Mouse (Mus musculus) intestine, embryonic 14.5 days (tissue): ENCODE data around the gene Chd4. TPM values are rescaled to one million over a fixed set of nuclear protein-coding genes. Genes with fewer than 3 reads are reported as not detected.
A peak's percentile ranks its signal among the peaks of the same experiment; 100 is the strongest.

Experiments
- ATAC-seq: fragments of 200-750 bp; cut with Nextera tagmentation; replicated peaks from 2 replicates; pipeline ENCODE4 v1.8.0; 2017; ENCODE audit warnings: low read depth, moderate number of reproducible peaks, moderate TSS enrichment, moderate library complexity; ENCODE audit not compliant: low FRiP score, low TSS enrichment
- DNase-seq: peaks from one replicate; pipeline ENCODE4 v3.0.0-alpha.2; 2018; ENCODE audit warnings: low spot score
- H3K27ac ChIP-seq: fragments of 300-500 bp; sonication (generic); 2 replicates; pipeline ENCODE4 v1.5.1; 2014; ENCODE audit warnings: low read depth, mild to moderate bottlenecking, control low read depth
- H3K27me3 ChIP-seq: fragments of 300-500 bp; sonication (generic); replicated peaks from 2 replicates; pipeline ENCODE4 v1.6.1; 2014; ENCODE audit warnings: low read length, control low read depth; ENCODE audit not compliant: control insufficient read depth, insufficient read depth
- H3K36me3 ChIP-seq: fragments of 300-500 bp; sonication (generic); 2 replicates; pipeline ENCODE4 v1.6.1; 2014; ENCODE audit warnings: low read length, control low read depth; ENCODE audit not compliant: control insufficient read depth, insufficient read depth
- H3K4me1 ChIP-seq: fragments of 300-500 bp; sonication (generic); replicated peaks from 2 replicates; pipeline ENCODE4 v1.6.1; 2014; ENCODE audit warnings: low read length, control low read depth, mixed read lengths; ENCODE audit not compliant: control insufficient read depth, insufficient read depth
- H3K4me2 ChIP-seq: fragments of 300-500 bp; sonication (generic); 2 replicates; pipeline ENCODE4 v1.6.1; 2014; ENCODE audit warnings: low read length
- H3K4me3 ChIP-seq: fragments of 300-500 bp; sonication (generic); 2 replicates; pipeline ENCODE4 v1.5.1; 2014; ENCODE audit warnings: low read depth, low read length, control low read depth, mixed read lengths
- H3K9ac ChIP-seq: fragments of 300-500 bp; sonication (generic); 2 replicates; pipeline ENCODE4 v1.6.1; 2014; ENCODE audit warnings: mild to moderate bottlenecking, low read length
- H3K9me3 ChIP-seq: fragments of 300-500 bp; sonication (generic); 2 replicates; pipeline ENCODE4 v1.6.1; 2016; ENCODE audit warnings: low read length, control low read depth; ENCODE audit not compliant: control insufficient read depth
- WGBS: fragments of 180-500 bp; shearing (Covaris S2); extraction: QIAGEN DNeasy Blood & Tissue Kit; methylation state at CpG from one replicate; pipeline ENCODE4 v1.1.7; 2014; 5-methylcytosine and 5-hydroxymethylcytosine counted together
- polyA plus RNA-seq: library from polyadenylated mRNA; unstranded; fragments of >200 nt; fragmentation: Nextera tagmentation; extraction: Ambion mirVana; gene quantifications from 2 replicates; pipeline ENCODE4 v1.2.1, GENCODE M21; 2014

Gene Chd4
- polyA plus RNA-seq, 1 experiment from 2014 or later, result 74.8 TPM

GRCm38 (mm10) chr6:125143128-125143527 lies 47.3 kb downstream of the Chd4 start:
- no peak overlapping the region for H3K27ac ChIP-seq
- H3K9me3 ChIP-seq, result no peaks in the 10 kb centered on the region
- no peak overlapping the region for H3K9ac ChIP-seq
- H3K4me1 ChIP-seq, result peaks cover 28% of the 10 kb centered on the region
- ATAC-seq (no peak), DNase-seq (no peak)
- no peak overlapping the region for H3K4me3 ChIP-seq
- no peak overlapping the region for H3K4me2 ChIP-seq
- no peaks in the 10 kb centered on the region for H3K27me3 ChIP-seq
- peaks cover 62% of the 10 kb centered on the region for H3K36me3 ChIP-seq
- 77% methylated on average over 3 of the region's 3 CpGs for WGBS

- no peak for ATAC-seq
- peaks cover 54% of the 10 kb centered on the region for H3K36me3 ChIP-seq
- 81% methylated on average over 9 of the region's 9 CpGs for WGBS
Measured at GRCm38 (mm10) chr6:125143904-125144303, 48.1 kb downstream of the Chd4 start.

GRCm38 (mm10) chr6:125145001-125145400 lies 49.2 kb downstream of the Chd4 start, which contains the start of gene Iffo1:
TSS of gene Iffo1 (plus strand) at chr6:125145241.
- Histone ChIP-seq H3K9ac (peak within 1 kb of the TSS; percentile 58), H3K36me3 (peaks cover 43% of the 10 kb centered on the region), H3K27ac (peak within 1 kb of the TSS; percentile 85), H3K4me1 (peaks cover 37% of the 10 kb centered on the region), H3K27me3 (no peaks in the 10 kb centered on the region), H3K4me2 (peak within 1 kb of the TSS; percentile 69), H3K9me3 (no peaks in the 10 kb centered on the region), H3K4me3 (peak within 1 kb of the TSS; percentile 50)
- DNase-seq, result peak; percentile 84
- ATAC-seq, result peak; percentile 86
- WGBS, result under 1% methylated on average over 16 of the region's 16 CpGs

More at GRCm38 (mm10) chr6:125143904-125144303, 48.1 kb downstream of the Chd4 start:
- no peak overlapping the region for H3K27ac ChIP-seq
- no peaks in the 10 kb centered on the region for H3K9me3 ChIP-seq
- H3K27me3 ChIP-seq, result no peaks in the 10 kb centered on the region
- no peak for DNase-seq
- no peak overlapping the region for H3K4me3 ChIP-seq
- H3K9ac ChIP-seq, result no peak overlapping the region
- peaks cover 34% of the 10 kb centered on the region for H3K4me1 ChIP-seq
- no peak overlapping the region for H3K4me2 ChIP-seq

GRCm38 (mm10) chr6:125145479-125145951 lies 49.7 kb downstream of the Chd4 start:
- Histone ChIP-seq H3K27ac (peak overlapping the region; percentile 85), H3K4me2 (peak overlapping the region; percentile 69), H3K36me3 (peaks cover 38% of the 10 kb centered on the region), H3K4me1 (peaks cover 37% of the 10 kb centered on the region), H3K9me3 (no peaks in the 10 kb centered on the region), H3K27me3 (no peaks in the 10 kb centered on the region), H3K4me3 (peak overlapping the region; percentile 50), H3K9ac (peak overlapping the region; percentile 58)
- DNase-seq, result no peak
- 6% methylated on average over 24 of the region's 35 CpGs for WGBS
- ATAC-seq, result peak; percentile 61

GRCm38 (mm10) chr6:125146148-125146547 lies 50.4 kb downstream of the Chd4 start:
- Histone ChIP-seq H3K36me3 (peaks cover 32% of the 10 kb centered on the region), H3K4me3 (peak overlapping the region; percentile 50), H3K9me3 (no peaks in the 10 kb centered on the region), H3K4me1 (peaks cover 37% of the 10 kb centered on the region), H3K27me3 (no peaks in the 10 kb centered on the region), H3K9ac (peak overlapping the region; percentile 58), H3K27ac (peak overlapping the region; percentile 85; the same call in 1 of the 2 replicates), H3K4me2 (peak overlapping the region; percentile 69)
- no peak for DNase-seq
- no peak for ATAC-seq
- WGBS, result 64% methylated on average over 7 of the region's 7 CpGs

GRCm38 (mm10) chr6:125146797-125147196 lies 51.0 kb downstream of the Chd4 start:
- peaks cover 37% of the 10 kb centered on the region for H3K4me1 ChIP-seq

GRCm38 (mm10) chr6:125147329-125147728 lies 51.5 kb downstream of the Chd4 start:
- DNase-seq, result no peak
- 54% methylated on average over 10 of the region's 10 CpGs for whole genome bisulfite sequencing
- Histone ChIP-seq H3K27ac (no peak overlapping the region), H3K36me3 (peaks cover 25% of the 10 kb centered on the region), H3K9ac (no peak overlapping the region), H3K4me2 (peak overlapping the region; percentile 69; the same call in 1 of the 2 replicates), H3K4me1 (peaks cover 37% of the 10 kb centered on the region), H3K9me3 (no peaks in the 10 kb centered on the region), H3K27me3 (no peaks in the 10 kb centered on the region), H3K4me3 (no peak overlapping the region)
- ATAC-seq, result no peak

More at GRCm38 (mm10) chr6:125146797-125147196, 51.0 kb downstream of the Chd4 start:
- H3K4me3 ChIP-seq, result no peak overlapping the region
- H3K27ac ChIP-seq, result no peak overlapping the region
- H3K9me3 ChIP-seq, result no peaks in the 10 kb centered on the region
- no peaks in the 10 kb centered on the region for H3K27me3 ChIP-seq
- no peak overlapping the region for H3K9ac ChIP-seq
- H3K36me3 ChIP-seq, result peaks cover 25% of the 10 kb centered on the region
- no peak for ATAC-seq
- WGBS, result 78% methylated on average over 4 of the region's 4 CpGs
- H3K4me2 ChIP-seq, result peak overlapping the region; percentile 69
- no peak for DNase-seq

- Histone ChIP-seq H3K9me3 (no peaks in the 10 kb centered on the region), H3K4me3 (no peak overlapping the region), H3K36me3 (peaks cover 26% of the 10 kb centered on the region), H3K27ac (no peak overlapping the region), H3K4me2 (peak overlapping the region; percentile 16; the same call in 1 of the 2 replicates), H3K4me1 (peaks cover 37% of the 10 kb centered on the region), H3K9ac (no peak overlapping the region), H3K27me3 (no peaks in the 10 kb centered on the region)
- DNase-seq (no peak), ATAC-seq (no peak)
- WGBS, result 63% methylated on average over 18 of the region's 18 CpGs
Measured at GRCm38 (mm10) chr6:125148251-125148925, 52.6 kb downstream of the Chd4 start.
